Mouse (Mus musculus) gastrocnemius, adult 2 months (tissue): Measurements from ENCODE around the gene Hsdl2. TPM values are rescaled to one million over a fixed set of nuclear protein-coding genes. Genes with fewer than 3 reads are reported as not detected.
"Not testable (repeated sequence)": the region's sequence is repeated elsewhere in the genome, so short reads cannot be mapped to it uniquely, and the experiment has no call there.

ENCODE experiments used
- DNase-seq: peaks from one replicate; pipeline ENCODE4 v3.0.0; 2022
- H3K27ac ChIP-seq: fragments of 200-600 bp; 2 replicates; pipeline ENCODE4 v1.8.1; 2022; ENCODE audit warnings: mild to moderate bottlenecking
- H3K4me3 ChIP-seq: fragments of 200-600 bp; 2 replicates; pipeline ENCODE4 v1.8.1; 2022; ENCODE audit warnings: mild to moderate bottlenecking, moderate library complexity
- CTCF ChIP-seq: fragments of 200-600 bp; IDR thresholded peaks from 2 replicates; pipeline ENCODE4 v1.8.1; 2022; ENCODE audit warnings: antibody characterized with exemption, mild to moderate bottlenecking, moderate library complexity
- intact Hi-C: fragments of 180-260 bp; cut with DNase I; formaldehyde crosslinking; loops from one replicate; pipeline ENCODE4 v1.15.1; 2025
- total RNA-seq, 2 experiments: library from RNA; stranded (reverse); gene quantifications; 2 replicates each; pipeline ENCODE4 v1.2.3; 2021

Gene Hsdl2
- total RNA-seq, 2 experiments from 2014 or later, result 47.5 to 75.1 TPM

GRCm38 (mm10) chr4:59549175-59549976, 32.0 kb upstream of the Hsdl2 start, which contains the start of gene Ptbp3:
Gene Ptbp3, minus strand, starts transcription at chr4:59549364.
- DNase-seq, result peak; percentile 96
- no peak for TF ChIP-seq CTCF
- intact Hi-C loops, result loop anchor here (1.0 kb wide), 1 partner anchor 360 kb away; the partner anchor contains the start of gene Ugcg

GRCm38 (mm10) chr4:59549977-59550560, 31.3 kb upstream of the Hsdl2 start:
- H3K4me3 ChIP-seq, result peak overlapping the region; percentile 96
- intact Hi-C loops, result loop anchor here (1.0 kb wide), 1 partner anchor 361 kb away; the partner anchor contains the start of gene Ugcg
- no peak for DNase-seq
- H3K27ac ChIP-seq, result peak overlapping the region; percentile 93
- no peak for TF ChIP-seq CTCF

More at GRCm38 (mm10) chr4:59549175-59549976, 32.0 kb upstream of the Hsdl2 start, which contains the start of gene Ptbp3:
- H3K27ac ChIP-seq, result peak within 1 kb of the TSS; percentile 94
- H3K4me3 ChIP-seq, result peak within 1 kb of the TSS; percentile 96

DNA sequence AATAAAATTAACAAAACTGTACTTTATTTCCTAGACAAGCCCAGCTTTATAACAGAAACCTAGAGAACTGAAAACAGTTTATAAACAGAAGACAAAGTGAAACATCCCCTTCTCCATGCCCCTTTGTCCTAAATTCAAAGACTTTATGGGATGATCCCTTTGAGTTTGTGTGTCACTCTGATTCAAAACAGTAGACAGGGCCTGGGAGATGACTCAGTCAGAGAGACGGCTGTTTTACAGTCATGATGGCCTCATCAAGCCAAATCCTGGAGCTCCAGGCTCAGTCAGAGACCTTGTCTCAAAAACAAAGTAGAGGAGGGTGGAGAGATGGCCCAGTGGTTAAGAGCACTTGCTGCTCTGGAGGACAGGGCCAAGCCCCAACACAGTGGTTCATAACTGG, 29.5 kb upstream of the Hsdl2 start:
- H3K27ac ChIP-seq, result no peak overlapping the region
- no peak for DNase-seq
- intact Hi-C loops, result no loop called here
- no peak for TF ChIP-seq CTCF
- no peak overlapping the region for H3K4me3 ChIP-seq

DNA sequence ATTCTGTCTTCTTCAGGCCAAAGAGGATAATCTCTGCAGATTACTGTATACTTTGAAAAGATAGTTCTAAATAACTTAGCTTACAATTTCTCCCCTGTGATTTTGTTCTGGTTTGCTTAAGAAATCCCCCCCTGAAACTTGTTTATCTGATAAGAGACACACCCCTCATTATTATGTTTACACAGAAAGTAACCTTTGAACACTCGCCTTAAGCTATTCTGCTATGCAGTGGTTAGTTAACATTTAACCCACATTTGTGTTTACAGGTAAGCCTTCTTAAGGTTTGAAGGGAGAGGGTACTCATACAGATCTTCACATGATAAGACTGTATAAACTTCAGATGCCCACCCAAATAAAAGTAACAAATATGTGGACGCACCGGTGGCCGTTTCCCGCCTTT, 28.5 kb upstream of the Hsdl2 start:
- no peak for DNase-seq
- TF ChIP-seq CTCF, result no peak
- H3K27ac ChIP-seq, result no peak overlapping the region
- no peak overlapping the region for H3K4me3 ChIP-seq
- intact Hi-C loops, result no loop called here

DNA sequence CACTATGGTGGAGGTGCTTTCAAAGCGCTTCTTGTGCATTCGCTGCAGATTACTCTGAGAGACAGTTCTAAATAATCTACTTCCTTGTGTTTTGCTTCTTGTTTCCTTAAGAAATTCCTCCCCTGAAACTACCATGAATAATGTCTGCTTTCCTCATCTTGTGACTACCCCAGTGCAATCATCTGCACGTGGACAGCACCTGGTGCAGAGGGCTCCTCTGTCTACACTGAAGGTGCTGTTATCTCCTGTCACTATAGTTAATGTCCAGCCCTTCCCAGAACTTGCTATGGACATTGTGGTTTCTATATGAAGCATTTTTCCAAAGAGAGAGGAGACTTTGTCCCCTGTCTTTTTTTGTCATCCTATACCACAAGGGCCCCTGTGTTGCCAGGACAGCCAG, 27.8 kb upstream of the Hsdl2 start:
- intact Hi-C loops, result no loop called here

GRCm38 (mm10) chr4:59555177-59555576, 26.2 kb upstream of the Hsdl2 start:
- H3K4me3 ChIP-seq, result no peak overlapping the region
- no peak for TF ChIP-seq CTCF
- intact Hi-C loops, result no loop called here
- no peak overlapping the region for H3K27ac ChIP-seq
- DNase-seq, result no peak

More for the DNA sequence above, 27.8 kb upstream of the Hsdl2 start:
- no peak for DNase-seq
- H3K27ac ChIP-seq, result no peak overlapping the region
- no peak for TF ChIP-seq CTCF
- H3K4me3 ChIP-seq, result no peak overlapping the region

DNA sequence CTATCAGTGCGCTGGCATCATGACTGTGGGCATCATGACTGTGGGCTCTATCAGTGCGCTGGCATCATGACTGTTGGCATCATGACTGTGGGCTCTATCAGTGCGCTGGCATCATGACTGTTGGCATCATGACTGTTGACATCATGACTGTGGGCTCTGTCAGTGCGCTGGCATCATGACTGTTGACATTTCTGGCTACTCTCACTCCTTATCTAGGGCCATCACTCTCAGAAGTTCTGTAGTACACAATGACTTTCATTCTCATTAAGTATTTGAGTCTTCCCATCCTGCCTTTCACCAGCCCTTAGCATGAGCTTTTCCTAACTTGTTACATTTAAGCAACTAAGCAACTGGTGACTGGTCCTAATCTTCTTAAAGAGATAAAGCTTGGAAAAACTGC, 24.0 kb upstream of the Hsdl2 start:
- H3K4me3 ChIP-seq, intact Hi-C loops: not testable (repeated sequence)

DNA sequence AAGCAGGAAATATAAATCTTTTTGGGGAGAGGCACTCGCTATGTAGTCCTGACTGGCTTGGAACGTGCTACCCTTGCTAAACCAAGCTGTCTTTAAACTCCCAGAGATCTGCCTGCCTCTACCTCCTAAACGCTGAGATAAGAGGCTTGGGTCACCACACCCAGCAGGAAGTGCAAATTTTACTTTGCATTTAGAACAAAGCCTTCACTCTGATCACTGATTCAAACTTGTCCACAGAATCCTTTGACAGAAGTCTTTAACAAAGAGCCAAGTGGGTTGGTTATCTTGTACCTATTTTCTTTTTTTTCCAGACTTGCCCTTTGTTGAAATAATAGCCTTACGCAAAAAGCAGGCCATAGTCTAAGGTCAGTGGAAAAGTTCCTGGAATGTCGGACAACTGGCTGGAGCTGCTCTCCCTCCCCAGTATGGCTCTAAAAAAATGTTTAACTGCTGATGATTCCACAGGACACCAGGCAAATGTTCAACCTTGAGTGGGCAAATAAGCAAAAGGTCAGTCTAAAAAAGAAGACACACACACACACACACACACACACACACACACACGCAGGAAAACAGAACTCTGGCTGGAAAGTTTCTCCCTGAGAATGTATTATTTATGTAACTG, 23.2 kb upstream of the Hsdl2 start:
- Histone ChIP-seq H3K4me3 (no peak overlapping the region), H3K27ac (no peak overlapping the region)
- no peak for DNase-seq
- TF ChIP-seq CTCF, result no peak
- intact Hi-C loops, result no loop called here

More for the DNA sequence above, 24.0 kb upstream of the Hsdl2 start:
- not testable (repeated sequence) for H3K27ac ChIP-seq, DNase-seq

DNA sequence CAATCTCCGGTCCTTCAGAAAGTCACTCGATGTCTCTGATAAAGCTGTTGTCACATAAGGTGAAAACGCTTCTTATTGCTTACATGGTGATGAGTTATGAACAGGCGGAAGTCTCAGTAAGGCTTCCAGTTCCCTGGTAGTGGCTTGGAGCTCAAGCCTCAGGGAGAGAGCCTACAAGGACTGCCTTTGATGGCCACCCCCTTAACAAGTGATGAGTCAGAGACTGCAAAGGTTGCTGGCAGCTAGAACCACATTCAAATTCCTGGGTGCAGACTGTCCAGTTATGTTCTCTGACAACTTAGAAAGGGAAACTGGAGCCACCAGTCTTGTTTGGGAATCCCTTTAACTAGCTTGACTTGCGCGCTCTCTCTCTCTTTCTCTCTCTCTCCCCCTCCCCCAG, 21.2 kb upstream of the Hsdl2 start:
- no peak for TF ChIP-seq CTCF
- no peak for DNase-seq
- Histone ChIP-seq H3K27ac (no peak overlapping the region), H3K4me3 (no peak overlapping the region)
- intact Hi-C loops, result no loop called here

- TF ChIP-seq CTCF, result no peak
- no peak for DNase-seq
- Histone ChIP-seq H3K27ac (no peak overlapping the region), H3K4me3 (no peak overlapping the region)
- intact Hi-C loops, result no loop called here
Measured at GRCm38 (mm10) chr4:59564128-59564527, 17.2 kb upstream of the Hsdl2 start.

- no peak overlapping the region for H3K4me3 ChIP-seq
- no peak for DNase-seq
- intact Hi-C loops, result loop anchor here (5.0 kb wide), 1 partner anchor 468 kb away; no protein-coding TSS in a partner anchor
- H3K27ac ChIP-seq, result no peak overlapping the region
- TF ChIP-seq CTCF, result no peak
Measured at GRCm38 (mm10) chr4:59565571-59566188, 15.7 kb upstream of the Hsdl2 start.

GRCm38 (mm10) chr4:59567576-59568260, 13.6 kb upstream of the Hsdl2 start:
- no peak for DNase-seq
- Histone ChIP-seq H3K27ac (no peak overlapping the region), H3K4me3 (no peak overlapping the region)
- TF ChIP-seq CTCF, result no peak
- intact Hi-C loops, result loop anchor here (5.0 kb wide), 1 partner anchor 470 kb away; no protein-coding TSS in a partner anchor
